Mouse (Mus musculus) layer of hippocampus, postnatal 36 days (tissue): Measurements from ENCODE around the gene Ece2. TPM values are rescaled to one million over a fixed set of nuclear protein-coding genes. Genes with fewer than 3 reads are reported as not detected.
A peak's percentile ranks its signal among the peaks of the same experiment; 100 is the strongest.

Experiments
- DNase-seq, 2 experiments: peaks; one replicate each; pipeline ENCODE4 v3.0.0; 2022
- total RNA-seq, 2 experiments: library from RNA; stranded (reverse); gene quantifications; 2 replicates each; pipeline ENCODE4 v1.2.3; 2021

Gene Ece2
- total RNA-seq: 10 to 100 TPM; 28.4 to 29.2 TPM

- DNase-seq: peak; percentile 21 to 23
Measured at GRCm38 (mm10) chr16:20629731-20630634, at the start of gene Ece2. TSS of gene Ece2 (plus strand) at chr16:20629828.

GRCm38 (mm10) chr16:20589366-20589938, 40.2 kb upstream of the Ece2 start, which contains the start of gene Vwa5b2:
TSS of gene Vwa5b2 (plus strand) at chr16:20589471.
- peak in 1 of 2 experiments; percentile 24 for DNase-seq

DNA sequence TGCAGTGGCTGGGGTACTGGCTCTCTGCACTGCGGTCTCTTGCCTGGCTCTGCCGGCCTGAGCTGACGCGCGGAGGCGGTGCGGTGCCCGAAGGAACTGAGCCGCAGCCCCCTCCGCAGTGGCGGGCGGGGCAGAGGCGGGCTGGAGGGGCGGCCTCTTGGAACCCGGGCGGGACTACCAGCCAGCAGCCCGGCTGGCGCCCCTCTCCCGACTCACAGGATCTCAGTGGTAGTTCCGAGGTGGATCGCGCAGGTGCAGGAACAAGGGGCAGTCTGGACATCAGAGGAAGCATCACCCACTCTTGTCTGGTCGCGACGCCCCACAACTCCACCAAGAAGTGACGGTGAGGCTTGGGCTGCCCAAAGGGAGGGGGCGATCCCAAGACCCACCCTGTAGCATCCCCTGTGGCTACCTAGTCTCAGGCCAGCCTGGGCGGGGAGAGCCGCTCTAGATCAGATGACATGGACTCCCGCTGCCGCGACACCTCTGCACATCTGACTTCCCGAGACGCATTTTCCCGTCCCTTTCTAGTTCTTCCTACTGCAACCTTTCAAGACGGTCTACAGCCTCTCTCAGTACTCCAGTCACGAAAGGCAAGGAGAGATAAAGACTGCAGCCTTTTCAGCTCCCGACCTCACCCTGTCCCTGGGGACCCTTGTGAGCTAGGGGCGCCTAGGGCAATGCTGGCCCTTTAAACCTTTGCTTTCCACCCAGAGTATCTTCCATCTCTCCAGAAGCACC, 39.5 kb upstream of the Ece2 start:
- DNase-seq: peak; percentile 35 to 38

GRCm38 (mm10) chr16:20590680-20591038, 39.0 kb upstream of the Ece2 start:
- DNase-seq: no peak

DNA sequence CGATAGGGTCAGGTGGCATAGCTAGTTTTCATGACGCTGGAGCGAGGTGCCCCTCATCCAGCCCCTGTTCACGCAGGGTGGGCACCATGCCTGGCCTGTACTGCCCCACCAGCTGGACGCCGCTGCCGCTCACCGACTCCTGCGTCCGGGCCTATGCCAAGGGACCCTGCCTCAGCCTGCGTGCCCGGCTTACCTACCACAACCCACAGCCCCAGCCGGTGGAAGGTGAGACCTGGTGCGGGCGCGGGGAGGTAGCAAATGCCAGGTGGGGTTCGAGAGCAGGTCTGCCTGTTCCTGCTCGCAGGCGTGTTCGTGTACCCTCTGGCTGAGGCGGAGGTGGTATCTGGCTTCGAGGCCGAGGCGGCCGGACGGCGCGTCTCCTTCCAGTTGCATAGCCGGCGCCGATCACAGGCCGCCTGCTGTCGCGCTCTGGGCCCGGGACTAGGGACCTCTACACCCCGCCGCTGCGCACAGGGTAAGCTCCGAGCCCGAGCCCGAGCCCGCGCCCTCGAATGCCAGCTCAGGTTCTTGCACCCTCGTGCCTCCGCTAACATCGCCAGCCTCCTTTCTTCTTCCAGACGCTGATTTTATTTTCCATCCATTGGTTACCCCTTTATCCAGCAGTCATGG, 38.4 kb upstream of the Ece2 start:
- DNase-seq: no peak

DNA sequence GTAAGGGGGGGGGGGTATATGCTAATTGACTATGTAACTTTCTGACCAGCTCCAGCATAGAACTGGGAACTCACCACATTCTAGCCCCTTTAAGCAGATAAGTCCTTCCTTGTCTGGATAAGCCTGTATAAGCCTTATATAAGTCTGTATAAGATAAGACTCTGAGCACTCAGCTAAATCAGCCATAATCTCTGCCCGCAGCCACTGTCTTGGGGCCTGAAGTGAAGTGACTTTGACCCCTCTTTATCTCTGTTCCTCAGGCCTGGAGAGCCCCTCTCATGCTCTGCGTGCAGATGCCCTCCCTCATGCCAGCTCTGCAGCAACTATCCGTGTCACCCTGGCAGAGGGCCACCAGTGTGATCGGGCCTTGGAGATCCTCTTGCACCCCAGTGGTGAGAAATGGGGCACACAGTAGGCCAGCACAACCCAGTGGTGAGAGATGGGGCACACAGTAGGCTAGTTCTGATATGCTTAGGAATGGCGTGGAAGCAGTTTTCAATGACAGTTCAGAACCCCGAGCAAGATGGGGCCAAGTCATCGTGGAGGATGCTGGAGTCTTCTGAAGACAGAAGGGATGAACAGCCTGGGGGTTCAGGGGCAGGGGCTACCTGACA, 34.5 kb upstream of the Ece2 start:
- DNase-seq: no peak

DNA sequence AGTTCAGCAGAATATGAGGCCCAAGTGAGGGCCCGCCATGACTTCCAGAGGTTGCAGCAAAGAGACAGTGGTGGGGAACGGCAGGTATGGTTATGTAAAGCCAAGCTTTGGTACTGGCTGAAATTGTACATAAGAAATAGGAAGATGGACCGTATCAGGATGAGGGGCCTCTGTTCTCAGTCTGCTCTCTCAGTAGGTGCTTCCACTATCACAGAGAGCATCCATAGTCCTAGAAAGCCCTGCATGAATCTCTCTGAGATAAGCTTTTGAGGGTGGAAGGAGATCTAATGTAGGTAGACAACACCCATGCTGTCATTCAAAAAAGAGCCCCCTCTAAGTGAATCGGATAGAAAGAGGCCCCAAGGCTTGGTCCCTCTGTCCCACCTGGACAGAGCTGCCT, 33.9 kb upstream of the Ece2 start:
- no peak for DNase-seq

DNA sequence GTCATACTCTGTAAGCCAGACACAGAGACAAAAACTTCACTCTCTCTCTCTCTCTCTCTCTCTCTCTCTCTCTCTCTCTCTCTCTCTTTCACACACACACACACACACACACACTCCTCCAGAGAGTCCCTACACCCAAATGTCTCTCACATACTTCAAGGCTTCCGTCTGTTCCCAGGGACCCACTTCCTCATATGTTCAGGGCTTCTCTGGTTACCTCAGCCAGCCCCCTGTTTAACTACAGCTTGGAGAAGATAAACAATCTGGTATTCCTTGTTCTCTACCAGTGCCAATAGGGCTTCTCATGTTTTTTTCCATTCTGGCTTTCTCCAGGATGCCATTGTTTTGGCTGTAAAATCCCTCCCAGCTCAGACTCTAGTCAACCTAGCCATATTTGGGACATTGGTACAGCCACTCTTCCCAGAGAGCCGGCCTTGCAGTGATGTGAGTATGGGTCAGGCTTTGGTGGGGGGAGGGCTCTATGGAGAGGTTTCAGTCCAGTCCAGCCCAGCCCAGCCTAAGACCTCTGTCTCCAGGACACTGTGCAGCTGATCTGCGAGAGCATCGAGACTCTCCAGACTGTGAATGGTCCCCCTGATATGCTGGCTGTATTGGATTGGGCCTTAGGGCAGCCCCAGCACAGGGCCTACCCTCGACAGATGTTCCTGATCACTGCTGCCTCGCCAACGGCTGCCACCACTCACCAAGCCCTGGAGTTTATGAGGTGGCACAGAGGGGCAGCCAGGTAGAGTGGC, 32.8 kb upstream of the Ece2 start:
- no peak for DNase-seq

- DNase-seq: no peak
Measured at GRCm38 (mm10) chr16:20600511-20600910, 29.1 kb upstream of the Ece2 start.

DNA sequence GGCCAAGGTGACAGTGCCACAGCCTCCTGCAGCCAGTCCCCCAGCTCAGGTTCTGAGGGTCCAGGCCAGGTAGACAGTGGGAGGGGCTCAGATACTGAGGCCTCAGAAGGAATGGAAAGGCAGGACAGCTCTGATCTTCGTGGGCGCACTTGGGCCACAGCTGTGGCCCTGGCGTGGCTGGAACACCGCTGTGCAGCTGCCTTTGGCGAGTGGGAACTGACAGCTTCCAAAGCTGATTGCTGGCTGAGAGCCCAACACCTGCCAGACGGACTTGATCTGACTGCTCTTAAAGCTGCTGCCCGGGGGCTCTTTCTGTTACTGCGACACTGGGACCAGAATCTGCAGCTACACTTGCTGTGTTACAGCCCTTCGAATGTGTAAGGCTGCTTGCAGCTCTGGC, 24.9 kb upstream of the Ece2 start:
- DNase-seq: no peak

DNA sequence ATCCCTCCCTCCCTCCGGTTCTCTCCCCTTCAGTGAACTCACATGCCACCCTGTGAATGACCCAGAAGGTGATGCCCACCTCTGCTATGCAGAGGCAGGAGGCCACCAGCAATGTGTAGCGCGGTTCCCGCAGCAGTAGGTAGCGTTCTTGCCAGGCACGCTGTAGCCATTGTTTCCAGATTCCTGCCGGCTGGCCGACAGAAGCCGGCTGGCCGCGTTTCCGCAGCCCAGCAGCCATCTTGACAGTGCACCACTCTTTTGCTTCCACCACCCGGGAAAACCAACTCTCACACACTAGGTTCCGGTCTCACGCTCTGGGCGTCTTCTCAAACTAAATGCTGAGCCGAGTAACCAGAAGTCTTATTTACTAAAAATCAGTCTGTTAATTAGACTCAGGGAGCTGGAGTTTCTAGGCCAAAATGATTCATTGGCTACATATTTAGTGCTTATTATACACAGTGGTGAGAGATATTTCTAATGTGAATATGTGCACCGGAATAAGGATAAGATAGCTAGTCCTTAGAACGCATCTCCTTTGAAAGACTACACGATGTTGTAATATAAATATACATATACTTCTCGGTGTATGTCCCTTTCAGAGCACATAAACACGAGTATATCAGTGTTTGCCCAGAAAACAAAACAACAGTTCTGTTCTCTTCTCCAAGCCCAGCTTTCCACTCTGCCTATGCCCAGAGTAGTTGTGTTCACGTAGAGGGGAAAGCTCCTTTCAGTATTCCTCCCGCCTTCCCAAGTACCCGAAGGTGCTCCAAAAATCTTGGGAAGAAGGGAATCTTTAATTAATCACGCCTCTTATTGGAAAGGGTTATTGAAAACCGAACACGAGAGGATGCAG, 18.9 kb upstream of the Ece2 start:
- peak; percentile 76 to 78 for DNase-seq

GRCm38 (mm10) chr16:20611357-20612227, 18.0 kb upstream of the Ece2 start, which contains the start of the genes Eef1akmt4, Gm49333 and Alg3:
TSS of gene Eef1akmt4 (plus strand) at chr16:20611593.
TSS of gene Gm49333 (plus strand) at chr16:20611610.
TSS of gene Alg3 (minus strand) at chr16:20611735.
- DNase-seq: peak; percentile 75 to 77

- no peak for DNase-seq
Measured at GRCm38 (mm10) chr16:20619541-20620398, 9.9 kb upstream of the Ece2 start.

- no peak for DNase-seq
Measured at GRCm38 (mm10) chr16:20620399-20620735, 9.3 kb upstream of the Ece2 start.

GRCm38 (mm10) chr16:20620751-20621190, 8.9 kb upstream of the Ece2 start:
- no peak for DNase-seq

GRCm38 (mm10) chr16:20621191-20621990, 8.2 kb upstream of the Ece2 start, which contains the start of gene Camk2n2:
TSS of gene Camk2n2 (minus strand) at chr16:20621287.
- peak in 1 of 2 experiments; percentile 45 for DNase-seq

DNA sequence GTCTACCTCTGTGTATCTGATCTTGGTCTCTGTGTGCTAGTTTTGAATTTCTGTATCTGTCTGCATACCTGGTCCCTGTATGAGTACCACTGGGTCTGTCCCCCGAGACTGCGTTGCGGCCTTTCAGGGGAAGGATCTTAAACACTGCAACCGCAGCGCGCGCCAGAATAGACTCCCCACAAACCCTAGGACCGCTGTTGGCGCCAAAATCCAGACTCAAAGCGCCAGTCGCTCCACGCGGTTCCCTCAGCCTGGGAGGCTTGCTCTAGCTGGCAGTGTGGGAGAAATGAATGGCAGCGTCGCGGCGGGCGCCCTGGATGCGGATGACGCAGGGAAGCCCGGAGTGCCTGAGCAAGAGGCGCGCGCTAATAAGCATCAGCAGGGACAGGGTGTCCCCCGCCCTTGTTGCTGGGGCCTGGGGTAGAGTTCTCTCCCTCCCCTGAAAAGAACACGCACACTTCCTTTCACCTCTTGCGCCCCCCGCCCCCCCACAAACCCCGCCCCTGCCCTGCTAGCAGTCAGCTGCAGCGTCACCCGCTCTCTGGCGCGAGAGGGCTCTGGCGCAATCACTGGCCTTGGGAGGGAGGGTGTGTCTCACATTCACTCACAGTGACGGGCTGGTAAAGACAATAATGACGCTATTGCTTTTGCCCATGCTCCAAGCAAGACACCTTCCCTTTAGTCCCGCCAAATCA, 7.5 kb upstream of the Ece2 start:
- peak; percentile 55 to 69 for DNase-seq
